Mouse (Mus musculus) forebrain, embryonic 10.5 days (tissue): ENCODE measurements around the gene Qsox2. TPM values are rescaled to one million over a fixed set of nuclear protein-coding genes. Genes with fewer than 3 reads are reported as not detected.

Source experiments
- DNase-seq: peaks from one replicate; pipeline ENCODE4 v3.0.0-alpha.2; 2017; ENCODE audit warnings: low spot score; ENCODE audit errors: extremely low spot score
- H3K27ac ChIP-seq: fragments of 300-500 bp; sonication (generic); 2 replicates; pipeline ENCODE4 v1.5.1; 2016; ENCODE audit warnings: mild to moderate bottlenecking
- H3K27me3 ChIP-seq: fragments of 300-500 bp; sonication (generic); 2 replicates; pipeline ENCODE4 v1.6.1; 2016; ENCODE audit warnings: mild to moderate bottlenecking; ENCODE audit not compliant: poor library complexity, severe bottlenecking
- H3K36me3 ChIP-seq: fragments of 300-500 bp; sonication (generic); replicated peaks from 2 replicates; pipeline ENCODE4 v1.6.1; 2016; ENCODE audit warnings: mild to moderate bottlenecking, moderate library complexity
- H3K4me1 ChIP-seq: fragments of 300-500 bp; sonication (generic); 2 replicates; pipeline ENCODE4 v1.6.1; 2016
- H3K4me3 ChIP-seq: fragments of 300-500 bp; sonication (generic); 2 replicates; pipeline ENCODE4 v1.5.1; 2016; ENCODE audit warnings: mild to moderate bottlenecking, moderate library complexity
- H3K9me3 ChIP-seq: fragments of 300-500 bp; sonication (generic); 2 replicates; pipeline ENCODE4 v1.6.1; 2016; ENCODE audit warnings: mild to moderate bottlenecking, moderate library complexity
- WGBS: fragments of 180-500 bp; shearing (Covaris S2); methylation state at CpG from one replicate; pipeline ENCODE4 v1.1.7; 2016; 5-methylcytosine and 5-hydroxymethylcytosine counted together
- polyA plus RNA-seq: library from polyadenylated mRNA; unstranded; fragments of >200 nt; fragmentation: Nextera tagmentation; extraction: Ambion mirVana; gene quantifications from 2 replicates; pipeline ENCODE4 v1.2.1, GENCODE M21; 2016

Gene Qsox2
- 19.8 and 21.1 TPM in 2 replicates for polyA plus RNA-seq

GRCm38 (mm10) chr2:26237290-26237782 lies at the start of gene Qsox2:
Gene Qsox2, minus strand, starts transcription at chr2:26237525.
- H3K36me3 ChIP-seq: peaks cover 6% of the 10 kb centered on the region; the same call in 1 of the 2 replicates
- H3K9me3 ChIP-seq: no peaks in the 10 kb centered on the region
- H3K4me3 ChIP-seq: peak within 1 kb of the TSS; percentile 97
- no peaks in the 10 kb centered on the region for H3K27me3 ChIP-seq
- 2% methylated on average over 36 of the region's 36 CpGs for WGBS
- peaks cover 26% of the 10 kb centered on the region for H3K4me1 ChIP-seq
- DNase-seq: peak; percentile 98
- H3K27ac ChIP-seq: peak within 1 kb of the TSS; percentile 95

GRCm38 (mm10) chr2:26286391-26286790 lies 49.1 kb upstream of the Qsox2 start:
- WGBS: 80% methylated on average over 7 of the region's 7 CpGs
- no peak overlapping the region for H3K4me3 ChIP-seq
- peaks cover 5% of the 10 kb centered on the region; the same call in 1 of the 2 replicates for H3K4me1 ChIP-seq
- H3K9me3 ChIP-seq: no peaks in the 10 kb centered on the region
- no peaks in the 10 kb centered on the region for H3K36me3 ChIP-seq
- no peak overlapping the region for H3K27ac ChIP-seq
- no peaks in the 10 kb centered on the region for H3K27me3 ChIP-seq
- no peak for DNase-seq

GRCm38 (mm10) chr2:26285804-26286203 lies 48.5 kb upstream of the Qsox2 start:
- H3K9me3 ChIP-seq: no peaks in the 10 kb centered on the region
- H3K27me3 ChIP-seq: no peaks in the 10 kb centered on the region
- 0 out of 2 replicates have a peak overlapping the region, but pooled peaks have one; percentile 20 for H3K27ac ChIP-seq
- peaks cover 5% of the 10 kb centered on the region; the same call in 1 of the 2 replicates for H3K4me1 ChIP-seq
- H3K4me3 ChIP-seq: no peak overlapping the region
- no peak for DNase-seq
- 80% methylated on average over 7 of the region's 7 CpGs for WGBS
- H3K36me3 ChIP-seq: no peaks in the 10 kb centered on the region

GRCm38 (mm10) chr2:26280594-26280993 lies 43.3 kb upstream of the Qsox2 start:
- Histone ChIP-seq H3K4me3 (no peak overlapping the region), H3K9me3 (no peaks in the 10 kb centered on the region), H3K27me3 (no peaks in the 10 kb centered on the region), H3K36me3 (no peaks in the 10 kb centered on the region), H3K4me1 (0 out of 2 replicates have a peak, but pooled peaks cover 2% of the 10 kb centered on the region), H3K27ac (0 out of 2 replicates have a peak overlapping the region, but pooled peaks have one; percentile 6)
- 78% methylated on average over 11 of the region's 11 CpGs for WGBS
- DNase-seq: no peak

- Histone ChIP-seq H3K4me1 (peaks cover under 1% of the 10 kb centered on the region), H3K9me3 (no peaks in the 10 kb centered on the region), H3K36me3 (no peaks in the 10 kb centered on the region), H3K27ac (no peak overlapping the region), H3K4me3 (no peak overlapping the region), H3K27me3 (no peaks in the 10 kb centered on the region)
- 87% methylated on average over 3 of the region's 3 CpGs for WGBS
- DNase-seq: no peak
Observed at GRCm38 (mm10) chr2:26279712-26280111, 42.4 kb upstream of the Qsox2 start.

GRCm38 (mm10) chr2:26273611-26274010 lies 36.3 kb upstream of the Qsox2 start:
- Histone ChIP-seq H3K4me1 (peaks cover 23% of the 10 kb centered on the region), H3K36me3 (no peaks in the 10 kb centered on the region), H3K27ac (no peak overlapping the region), H3K4me3 (no peak overlapping the region), H3K27me3 (no peaks in the 10 kb centered on the region), H3K9me3 (no peaks in the 10 kb centered on the region)
- 21% methylated on average over 7 of the region's 7 CpGs for WGBS
- DNase-seq: peak; percentile 63

GRCm38 (mm10) chr2:26268216-26268615 lies 30.9 kb upstream of the Qsox2 start:
- Histone ChIP-seq H3K9me3 (no peaks in the 10 kb centered on the region), H3K4me3 (no peak overlapping the region), H3K4me1 (peaks cover 12% of the 10 kb centered on the region), H3K27ac (no peak overlapping the region), H3K36me3 (no peaks in the 10 kb centered on the region), H3K27me3 (no peaks in the 10 kb centered on the region)
- 65% methylated on average over 3 of the region's 3 CpGs for WGBS
- DNase-seq: no peak

GRCm38 (mm10) chr2:26266066-26266742 lies 28.9 kb upstream of the Qsox2 start:
- no peak overlapping the region for H3K27ac ChIP-seq
- 88% methylated on average over 10 of the region's 10 CpGs for WGBS
- no peak for DNase-seq

GRCm38 (mm10) chr2:26265095-26265494 lies 27.8 kb upstream of the Qsox2 start:
- no peak for DNase-seq
- no peaks in the 10 kb centered on the region for H3K9me3 ChIP-seq
- H3K4me3 ChIP-seq: no peak overlapping the region
- no peak overlapping the region for H3K27ac ChIP-seq
- H3K4me1 ChIP-seq: peaks cover 11% of the 10 kb centered on the region
- H3K27me3 ChIP-seq: no peaks in the 10 kb centered on the region
- no peaks in the 10 kb centered on the region for H3K36me3 ChIP-seq
- WGBS: 82% methylated on average over 2 of the region's 2 CpGs

More at GRCm38 (mm10) chr2:26266066-26266742, 28.9 kb upstream of the Qsox2 start:
- Histone ChIP-seq H3K4me3 (no peak overlapping the region), H3K4me1 (peaks cover 12% of the 10 kb centered on the region), H3K9me3 (no peaks in the 10 kb centered on the region), H3K36me3 (no peaks in the 10 kb centered on the region), H3K27me3 (no peaks in the 10 kb centered on the region)

- no peak for DNase-seq
- no peak overlapping the region for H3K4me3 ChIP-seq
- H3K36me3 ChIP-seq: no peaks in the 10 kb centered on the region
- H3K9me3 ChIP-seq: no peaks in the 10 kb centered on the region
- H3K4me1 ChIP-seq: peaks cover 7% of the 10 kb centered on the region
- no peaks in the 10 kb centered on the region for H3K27me3 ChIP-seq
- WGBS: 86% methylated on average over 4 of the region's 4 CpGs
- H3K27ac ChIP-seq: no peak overlapping the region
Observed at GRCm38 (mm10) chr2:26264646-26265045, 27.3 kb upstream of the Qsox2 start.

- 89% methylated on average over 16 of the region's 16 CpGs for WGBS
- no peaks in the 10 kb centered on the region for H3K36me3 ChIP-seq
- no peak for DNase-seq
- 0 out of 2 replicates have a peak, but pooled peaks cover 4% of the 10 kb centered on the region for H3K4me1 ChIP-seq
- 0 out of 2 replicates have a peak overlapping the region, but pooled peaks have one; percentile 3 for H3K27ac ChIP-seq
- H3K27me3 ChIP-seq: no peaks in the 10 kb centered on the region
- H3K4me3 ChIP-seq: no peak overlapping the region
- no peaks in the 10 kb centered on the region for H3K9me3 ChIP-seq
Observed at GRCm38 (mm10) chr2:26257315-26258096, 20.2 kb upstream of the Qsox2 start.

- Histone ChIP-seq H3K36me3 (no peaks in the 10 kb centered on the region), H3K27me3 (no peaks in the 10 kb centered on the region), H3K9me3 (no peaks in the 10 kb centered on the region), H3K4me3 (no peak overlapping the region), H3K4me1 (0 out of 2 replicates have a peak, but pooled peaks cover 5% of the 10 kb centered on the region), H3K27ac (no peak overlapping the region)
- no peak for DNase-seq
- 70% methylated on average over 4 of the region's 4 CpGs for WGBS
Observed at GRCm38 (mm10) chr2:26254816-26255215, 17.5 kb upstream of the Qsox2 start.
